Mouse (Mus musculus) lung, embryonic 16.5 days (tissue): ENCODE data around the gene Carm1. TPM values are rescaled to one million over a fixed set of nuclear protein-coding genes. Genes with fewer than 3 reads are reported as not detected.

Experiments used
- ATAC-seq: fragments of 200-750 bp; cut with Nextera tagmentation; 2 replicates; pipeline ENCODE4 v1.8.0; 2017; ENCODE audit warnings: low read depth, mild to moderate bottlenecking, moderate library complexity
- H3K27ac ChIP-seq: fragments of 300-500 bp; sonication (generic); 2 replicates; pipeline ENCODE4 v1.5.1; 2014; ENCODE audit warnings: mild to moderate bottlenecking, control low read depth, low read length
- H3K27me3 ChIP-seq: fragments of 300-500 bp; sonication (generic); 2 replicates; pipeline ENCODE4 v1.6.1; 2014; ENCODE audit warnings: low read depth, low read length, mixed read lengths; ENCODE audit not compliant: control insufficient read depth, insufficient read depth
- H3K36me3 ChIP-seq: fragments of 300-500 bp; sonication (generic); 2 replicates; pipeline ENCODE4 v1.6.1; 2014; ENCODE audit warnings: low read length; ENCODE audit not compliant: control insufficient read depth, insufficient read depth
- H3K4me1 ChIP-seq: fragments of 300-500 bp; sonication (generic); replicated peaks from 2 replicates; pipeline ENCODE4 v1.6.1; 2014; ENCODE audit warnings: low read length, mixed read lengths; ENCODE audit not compliant: control insufficient read depth, insufficient read depth
- H3K4me2 ChIP-seq: fragments of 300-500 bp; sonication (generic); 2 replicates; pipeline ENCODE4 v1.6.1; 2014; ENCODE audit warnings: low read depth, low read length, control low read depth
- H3K4me3 ChIP-seq: fragments of 300-500 bp; sonication (generic); 2 replicates; pipeline ENCODE4 v1.5.1; 2014; ENCODE audit warnings: mild to moderate bottlenecking, low read length, control low read depth
- H3K9ac ChIP-seq: fragments of 300-500 bp; sonication (generic); 2 replicates; pipeline ENCODE4 v1.6.1; 2014; ENCODE audit warnings: low read length, control low read depth
- H3K9me3 ChIP-seq: fragments of 300-500 bp; sonication (generic); 2 replicates; pipeline ENCODE4 v1.6.1; 2016; ENCODE audit warnings: low read length; ENCODE audit not compliant: control insufficient read depth
- WGBS: fragments of 180-500 bp; shearing (Covaris S2); extraction: QIAGEN DNeasy Blood & Tissue Kit; methylation state at CpG from one replicate; pipeline ENCODE4 v1.1.7; 2014; 5-methylcytosine and 5-hydroxymethylcytosine counted together
- polyA plus RNA-seq: library from polyadenylated mRNA; unstranded; fragments of >200 nt; fragmentation: Nextera tagmentation; extraction: Ambion mirVana; gene quantifications from 2 replicates; pipeline ENCODE4 v1.2.1, GENCODE M21; 2015

Gene Carm1
- polyA plus RNA-seq, 1 experiment from 2014 or later: 20.8 TPM

GRCm38 (mm10) chr9:21551049-21551448 lies 4.4 kb downstream of the Carm1 start:
- no peak for ATAC-seq
- Histone ChIP-seq H3K4me2 (no peak overlapping the region), H3K9ac (no peak overlapping the region), H3K36me3 (peaks cover 6% of the 10 kb centered on the region; the same call in 1 of the 2 replicates), H3K27ac (no peak overlapping the region), H3K4me1 (peaks cover 11% of the 10 kb centered on the region), H3K27me3 (no peaks in the 10 kb centered on the region), H3K4me3 (no peak overlapping the region), H3K9me3 (no peaks in the 10 kb centered on the region)
- 95% methylated on average over 2 of the region's 2 CpGs for WGBS

DNA sequence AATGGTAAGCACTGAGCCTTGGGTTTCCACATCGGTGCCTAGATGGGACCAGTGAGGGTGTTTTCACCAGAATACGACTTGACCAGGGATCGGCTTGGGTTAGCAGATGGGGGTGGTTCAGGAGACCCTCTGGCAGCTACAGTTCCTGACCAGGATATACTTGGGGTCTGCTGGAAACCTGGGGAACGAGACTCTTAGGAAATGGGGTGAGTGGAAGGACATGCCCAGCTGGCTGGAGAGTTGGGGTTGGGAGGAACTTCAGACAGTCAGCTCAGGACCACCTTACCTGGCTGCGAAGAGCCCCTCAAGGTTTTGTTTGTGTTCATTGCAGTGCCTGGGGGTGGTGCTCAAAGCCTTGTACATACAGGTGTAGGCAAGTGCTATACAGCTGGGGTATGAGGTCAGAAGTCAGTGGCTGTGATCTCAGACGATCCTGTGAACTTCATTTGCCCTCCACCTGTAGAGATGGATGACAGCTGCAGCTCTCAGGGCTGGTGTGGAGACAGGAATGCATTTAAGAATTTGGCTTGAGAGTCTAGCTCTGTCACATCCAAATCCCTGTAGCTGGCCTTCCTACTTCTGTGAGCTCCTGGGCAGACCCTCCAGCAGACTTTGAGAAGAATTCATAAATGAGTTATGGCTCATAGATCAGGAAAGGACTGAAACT lies 7.0 kb downstream of the Carm1 start:
- no peak overlapping the region for H3K27ac ChIP-seq
- H3K4me3 ChIP-seq: no peak overlapping the region
- H3K27me3 ChIP-seq: no peaks in the 10 kb centered on the region
- H3K36me3 ChIP-seq: peaks cover 6% of the 10 kb centered on the region; the same call in 1 of the 2 replicates
- H3K9me3 ChIP-seq: no peaks in the 10 kb centered on the region
- no peak overlapping the region for H3K4me2 ChIP-seq
- ATAC-seq: no peak
- H3K9ac ChIP-seq: no peak overlapping the region
- WGBS: 78% methylated on average over 6 of the region's 6 CpGs
- H3K4me1 ChIP-seq: peaks cover 8% of the 10 kb centered on the region

GRCm38 (mm10) chr9:21555198-21555742 lies 8.6 kb downstream of the Carm1 start:
- Histone ChIP-seq H3K36me3 (peaks cover under 1% of the 10 kb centered on the region; the same call in 1 of the 2 replicates), H3K4me1 (peaks cover 7% of the 10 kb centered on the region), H3K4me2 (no peak overlapping the region), H3K27me3 (no peaks in the 10 kb centered on the region), H3K4me3 (no peak overlapping the region), H3K9me3 (no peaks in the 10 kb centered on the region), H3K9ac (no peak overlapping the region), H3K27ac (no peak overlapping the region)
- WGBS: 83% methylated on average over 6 of the region's 6 CpGs
- ATAC-seq: no peak

- ATAC-seq: no peak
- Histone ChIP-seq H3K27ac (no peak overlapping the region), H3K4me3 (no peak overlapping the region), H3K9me3 (no peaks in the 10 kb centered on the region), H3K4me2 (no peak overlapping the region), H3K4me1 (peaks cover 7% of the 10 kb centered on the region), H3K36me3 (no peaks in the 10 kb centered on the region; the same call in 1 of the 2 replicates), H3K9ac (no peak overlapping the region), H3K27me3 (no peaks in the 10 kb centered on the region)
- WGBS: 95% methylated on average over 2 of the region's 2 CpGs
Observed at GRCm38 (mm10) chr9:21556996-21557395, 10.3 kb downstream of the Carm1 start.

GRCm38 (mm10) chr9:21557556-21557955 lies 10.9 kb downstream of the Carm1 start:
- no peak for ATAC-seq
- H3K9me3 ChIP-seq: no peaks in the 10 kb centered on the region
- H3K9ac ChIP-seq: no peak overlapping the region
- no peak overlapping the region for H3K27ac ChIP-seq
- no peak overlapping the region for H3K4me2 ChIP-seq
- H3K27me3 ChIP-seq: no peaks in the 10 kb centered on the region
- 86% methylated on average over 2 of the region's 2 CpGs for WGBS
- peaks cover 7% of the 10 kb centered on the region for H3K4me1 ChIP-seq
- no peak overlapping the region for H3K4me3 ChIP-seq
- H3K36me3 ChIP-seq: no peaks in the 10 kb centered on the region; the same call in 1 of the 2 replicates

DNA sequence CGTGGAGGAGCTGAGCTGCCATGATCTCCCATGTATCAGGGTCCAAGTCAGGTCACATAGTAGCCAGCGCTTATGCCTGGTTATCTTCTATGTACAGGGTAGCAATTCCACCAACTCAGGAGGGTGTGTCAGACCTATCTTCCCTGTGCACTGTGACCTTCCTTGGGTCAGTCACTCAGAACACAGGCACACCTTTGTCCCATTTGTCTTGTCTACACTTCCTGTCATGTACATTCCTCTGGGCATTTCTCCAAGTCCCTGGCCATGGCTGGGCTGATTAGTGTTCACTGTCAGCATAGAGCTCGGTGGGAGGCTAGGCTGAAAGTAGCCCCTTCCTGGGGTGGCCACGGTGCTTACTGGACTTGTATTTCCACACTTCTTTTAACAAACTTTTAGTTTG lies 11.7 kb downstream of the Carm1 start:
- no peaks in the 10 kb centered on the region for H3K27me3 ChIP-seq
- no peak overlapping the region for H3K9ac ChIP-seq
- no peak overlapping the region for H3K4me2 ChIP-seq
- no peak overlapping the region for H3K4me3 ChIP-seq
- WGBS: 74% methylated on average over 4 of the region's 4 CpGs
- no peaks in the 10 kb centered on the region; the same call in 1 of the 2 replicates for H3K36me3 ChIP-seq
- 0 out of 2 replicates have a peak, but pooled peaks have one; percentile 28 for ATAC-seq
- H3K4me1 ChIP-seq: peaks cover 7% of the 10 kb centered on the region
- H3K9me3 ChIP-seq: no peaks in the 10 kb centered on the region
- no peak overlapping the region for H3K27ac ChIP-seq

DNA sequence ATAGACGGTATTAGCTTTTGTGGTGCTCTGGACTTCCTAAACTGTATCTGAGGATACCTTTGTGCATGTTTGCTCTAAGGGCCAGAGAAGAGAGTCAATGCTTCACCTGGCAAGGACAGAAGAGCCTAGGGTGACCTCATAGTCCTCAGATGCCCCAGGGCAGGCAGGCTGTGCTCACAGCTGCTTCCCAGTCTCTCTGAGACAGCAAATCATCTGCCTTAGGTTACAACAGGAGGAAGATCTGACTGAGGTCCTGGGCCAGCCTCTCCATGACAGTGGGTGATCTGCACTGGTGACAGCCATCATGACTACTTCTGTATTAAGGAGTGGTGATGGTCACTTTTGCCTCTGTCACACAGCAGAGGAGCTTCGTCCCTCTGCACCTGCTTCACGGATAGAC lies 12.5 kb downstream of the Carm1 start:
- Histone ChIP-seq H3K27ac (no peak overlapping the region), H3K4me3 (no peak overlapping the region), H3K9ac (no peak overlapping the region), H3K4me2 (no peak overlapping the region), H3K9me3 (no peaks in the 10 kb centered on the region), H3K4me1 (peaks cover 7% of the 10 kb centered on the region), H3K27me3 (no peaks in the 10 kb centered on the region), H3K36me3 (no peaks in the 10 kb centered on the region; the same call in 1 of the 2 replicates)
- ATAC-seq: no peak
- 96% methylated on average over 3 of the region's 3 CpGs for WGBS

GRCm38 (mm10) chr9:21564420-21564819 lies 17.7 kb downstream of the Carm1 start:
- Histone ChIP-seq H3K9ac (no peak overlapping the region), H3K4me3 (no peak overlapping the region), H3K27ac (no peak overlapping the region), H3K27me3 (no peaks in the 10 kb centered on the region), H3K9me3 (no peaks in the 10 kb centered on the region), H3K4me2 (no peak overlapping the region), H3K36me3 (no peaks in the 10 kb centered on the region), H3K4me1 (no peaks in the 10 kb centered on the region)
- no peak for ATAC-seq
- WGBS: 59% methylated on average over 1 of the region's 1 CpGs

- Histone ChIP-seq H3K4me3 (no peak overlapping the region), H3K4me1 (no peaks in the 10 kb centered on the region), H3K9ac (no peak overlapping the region), H3K4me2 (no peak overlapping the region), H3K27me3 (no peaks in the 10 kb centered on the region), H3K27ac (no peak overlapping the region), H3K9me3 (no peaks in the 10 kb centered on the region), H3K36me3 (peaks cover 6% of the 10 kb centered on the region)
- 69% methylated on average over 4 of the region's 4 CpGs for WGBS
- ATAC-seq: no peak
Observed at GRCm38 (mm10) chr9:21565004-21565586, 18.4 kb downstream of the Carm1 start.
